Comparison of ENCODE assay signal across 8 mouse cellular contexts in the genomic region with DNA sequence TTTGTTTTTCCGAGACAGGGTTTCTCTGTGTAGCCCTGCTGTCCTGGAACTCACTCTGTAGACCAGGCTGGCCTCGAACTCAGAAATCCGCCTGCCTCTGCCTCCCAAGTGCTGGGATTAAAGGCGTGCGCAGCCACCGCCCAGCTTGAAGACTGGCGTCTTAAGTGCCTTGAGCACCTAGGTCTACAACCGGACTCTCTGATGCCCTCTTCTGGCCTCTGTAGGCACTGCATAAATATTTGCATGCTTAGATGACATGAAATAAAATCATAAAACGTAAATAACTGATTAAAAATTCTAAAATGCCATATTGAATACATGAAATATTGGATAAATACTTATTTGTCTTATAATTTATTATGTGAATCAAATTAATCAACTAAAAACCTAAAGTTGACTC. TPM values are rescaled to one million over a fixed set of nuclear protein-coding genes. Genes with fewer than 3 reads are reported as not detected.
DNase-seq lines count a peak whose midpoint lies in the region; ATAC-seq and TF ChIP-seq lines count a peak whose summit lies in the region.
"Not testable (repeated sequence)": the region's sequence is repeated elsewhere in the genome, so short reads cannot be mapped to it uniquely, and the experiment has no call there.

No protein-coding gene starts in this region.

- TF ChIP-seq CTCF in intestine, postnatal 0 days (IDR thresholded peaks at IDR 0.05; ENCODE audit: low read depth), result peak; percentile 69
- peak; percentile 72 for TF ChIP-seq CTCF in midbrain, postnatal 0 days (IDR thresholded peaks at IDR 0.05)

- H3K4me2 ChIP-seq in intestine, postnatal 0 days (replicated peaks; ENCODE audit: low read depth); limb, embryonic 11.5 days (ENCODE audit: low read depth, severe bottlenecking); midbrain, postnatal 0 days (ENCODE audit: low read depth, low read length, poor library complexity, severe bottlenecking): not testable (repeated sequence)

- not testable (repeated sequence) for H3K27me3 ChIP-seq in intestine, postnatal 0 days (replicated peaks; ENCODE audit: control insufficient read depth, insufficient read depth, low read length); limb, embryonic 11.5 days (ENCODE audit: control insufficient read depth, insufficient read depth, low read length); midbrain, postnatal 0 days (ENCODE audit: insufficient read depth, low read length)

- not testable (repeated sequence) for H3K9me3 ChIP-seq in intestine, postnatal 0 days (ENCODE audit: control insufficient read depth); limb, embryonic 11.5 days (ENCODE audit: control insufficient read depth, low read length); midbrain, postnatal 0 days (ENCODE audit: low read length)

- ATAC-seq in intestine, postnatal 0 days; limb, embryonic 11.5 days (ENCODE audit: insufficient number of reproducible peaks, low FRiP score, low TSS enrichment, low read depth); midbrain, postnatal 0 days (ENCODE audit: low FRiP score): not testable (repeated sequence)

- H3K4me1 ChIP-seq in intestine, postnatal 0 days (replicated peaks; ENCODE audit: control insufficient read depth, insufficient read depth, low read length); limb, embryonic 11.5 days (ENCODE audit: control insufficient read depth, insufficient read depth, low read length); midbrain, postnatal 0 days (ENCODE audit: insufficient read depth, low read length): not testable (repeated sequence)

- 69% methylated on average over 9 of the region's 9 CpGs for whole genome bisulfite sequencing in intestine, postnatal 0 days
- 74% methylated on average over 9 of the region's 9 CpGs for WGBS in limb, embryonic 11.5 days
- 65% methylated on average over 9 of the region's 9 CpGs for WGBS in midbrain, postnatal 0 days

- not testable (repeated sequence) for H3K27ac ChIP-seq in intestine, postnatal 0 days (ENCODE audit: low read depth, low read length); limb, embryonic 11.5 days (replicated peaks; ENCODE audit: low read depth, low read length); midbrain, postnatal 0 days (ENCODE audit: low read depth, low read length)

- H3K9ac ChIP-seq in intestine, postnatal 0 days (ENCODE audit: low read depth, low read length); limb, embryonic 11.5 days (ENCODE audit: low read length); midbrain, postnatal 0 days (replicated peaks; ENCODE audit: low read length, poor library complexity, severe bottlenecking): not testable (repeated sequence)

- peaks cover 85% of the 10 kb centered on the region for H3K36me3 ChIP-seq in intestine, postnatal 0 days (ENCODE audit: control insufficient read depth, insufficient read depth)
- H3K36me3 ChIP-seq in limb, embryonic 11.5 days (ENCODE audit: control insufficient read depth, insufficient read depth, low read length), result peaks cover 33% of the 10 kb centered on the region
- peaks cover 74% of the 10 kb centered on the region for H3K36me3 ChIP-seq in midbrain, postnatal 0 days (ENCODE audit: insufficient read depth, low read length)

- H3K4me3 ChIP-seq in intestine, postnatal 0 days (ENCODE audit: low read depth, low read length); limb, embryonic 11.5 days (ENCODE audit: low read depth, low read length); midbrain, postnatal 0 days (ENCODE audit: low read depth, low read length): not testable (repeated sequence)

- DNase-seq in 3134 (ENCODE audit: extremely low read depth, insufficient read length, low spot score), result peak; percentile 48
- DNase-seq in ZHBTc4 (ENCODE audit: low read depth, low spot score), result peak; percentile 88
- peak; percentile 74 to 80 for DNase-seq in cerebellum, postnatal 10 days
- DNase-seq in gastrocnemius, adult 18-20 months (ENCODE audit: low spot score), result peak; percentile 73
- DNase-seq in limb, embryonic 11.5 days (ENCODE audit: low spot score), result peak; percentile 67
- DNase-seq in midbrain, postnatal 0 days (ENCODE audit: low spot score), result peak; percentile 59
- DNase-seq in spleen, postnatal 14 days (ENCODE audit: low spot score in 2 of 2), result peak; percentile 32 to 65

RNA-seq across cellular contexts. Expression of a gene that starts 26.7 kb away (rescaled TPM):
- 100 to 1,000 TPM; 401 to 443 TPM for total RNA-seq in gastrocnemius, adult 18-20 months (2021)
- 847 and 854 TPM in 2 replicates for polyA plus RNA-seq in intestine, postnatal 0 days (2015; fragmentation: Nextera tagmentation; extraction: Ambion mirVana)
- polyA plus RNA-seq in limb, embryonic 11.5 days (2014; fragmentation: Nextera tagmentation; extraction: Ambion mirVana), result 214 and 221 TPM in 2 replicates
- 273 and 322 TPM in 2 replicates for total RNA-seq in midbrain, postnatal 0 days (2014; rRNA removed)
- 358 and 371 TPM in 2 replicates for polyA plus RNA-seq in midbrain, postnatal 0 days (2015; fragmentation: Nextera tagmentation; extraction: Ambion mirVana)

RNA-seq across cellular contexts. Expression of a gene that starts 26.8 kb away (rescaled TPM):
- total RNA-seq in gastrocnemius, adult 18-20 months (2021), result 10 to 100 TPM; 67.0 to 69.3 TPM
- 44.9 and 49.7 TPM in 2 replicates for polyA plus RNA-seq in intestine, postnatal 0 days (2015; fragmentation: Nextera tagmentation; extraction: Ambion mirVana)
- polyA plus RNA-seq in limb, embryonic 11.5 days (2014; fragmentation: Nextera tagmentation; extraction: Ambion mirVana), result 107 and 108 TPM in 2 replicates
- total RNA-seq in midbrain, postnatal 0 days (2014; rRNA removed), result 100 and 106 TPM in 2 replicates
- 57.3 and 59.3 TPM in 2 replicates for polyA plus RNA-seq in midbrain, postnatal 0 days (2015; fragmentation: Nextera tagmentation; extraction: Ambion mirVana)

RNA-seq across cellular contexts. Expression of a gene that starts 27.0 kb away (rescaled TPM):
- 1 to 10 TPM; 6.9 to 7.3 TPM for total RNA-seq in gastrocnemius, adult 18-20 months (2021)
- polyA plus RNA-seq in intestine, postnatal 0 days (2015; fragmentation: Nextera tagmentation; extraction: Ambion mirVana), result 9.6 TPM in 2 replicates
- 55.7 and 57.4 TPM in 2 replicates for polyA plus RNA-seq in limb, embryonic 11.5 days (2014; fragmentation: Nextera tagmentation; extraction: Ambion mirVana)
- total RNA-seq in midbrain, postnatal 0 days (2014; rRNA removed), result 32.2 and 32.7 TPM in 2 replicates
- polyA plus RNA-seq in midbrain, postnatal 0 days (2015; fragmentation: Nextera tagmentation; extraction: Ambion mirVana), result 26.8 and 29.0 TPM in 2 replicates
